Mouse (Mus musculus) sigmoid colon, adult 10 weeks (tissue): ENCODE data around the gene Commd7. TPM values are rescaled to one million over a fixed set of nuclear protein-coding genes. Genes with fewer than 3 reads are reported as not detected.

Experiments used
- polyA plus RNA-seq: library from polyadenylated mRNA; stranded (reverse); fragments of 350-450 nt; fragmentation: Illumina TruSeq; extraction: RNeasy Lipid Tissue Mini Kit (QIAGEN cat#74804); gene quantifications from one replicate; pipeline ENCODE4 v1.2.3, GENCODE M21; 2014; ENCODE audit warnings: low read depth, low replicate concordance

Gene Commd7
- 16.8 TPM for polyA plus RNA-seq

GRCm38 (mm10) chr2:153631976-153632870, at the start of gene Commd7:
Gene Commd7 (minus strand): TSS chr2:153632781.

GRCm38 (mm10) chr2:153649298-153650013, 16.9 kb upstream of the Commd7 start, which contains the start of gene Dnmt3b:
Gene Dnmt3b (plus strand): TSS chr2:153649450.

Other genes with a start within 250 kb of the Commd7 start
- not detected for gene 4930404H24Rik, start 140.0 kb downstream of the Commd7 start, polyA plus RNA-seq
- gene Nol4l, start 102.8 kb downstream of the Commd7 start, polyA plus RNA-seq, result 26.0 TPM
- gene Dnmt3b, start 16.7 kb upstream of the Commd7 start, polyA plus RNA-seq, result 1.4 TPM
- gene Dnmt3c, start 63.9 kb upstream of the Commd7 start, polyA plus RNA-seq, result not detected
- 364 TPM for gene Mapre1, start 108.5 kb upstream of the Commd7 start, polyA plus RNA-seq
- not detected for gene Efcab8, start 147.2 kb upstream of the Commd7 start, polyA plus RNA-seq
- not detected for gene Sun5, start 238.3 kb upstream of the Commd7 start, polyA plus RNA-seq
- gene Bpifb2, start 242.3 kb upstream of the Commd7 start, polyA plus RNA-seq, result not detected